Mouse (Mus musculus) midbrain, embryonic 13.5 days (tissue): ENCODE data around the gene Flt3. TPM values are rescaled to one million over a fixed set of nuclear protein-coding genes. Genes with fewer than 3 reads are reported as not detected.
A peak's percentile ranks its signal among the peaks of the same experiment; 100 is the strongest.

Experiments
- ATAC-seq: fragments of 200-750 bp; cut with Nextera tagmentation; 2 replicates; pipeline ENCODE4 v1.8.0; 2017; ENCODE audit warnings: mild to moderate bottlenecking, moderate TSS enrichment, moderate library complexity
- H3K27ac ChIP-seq: fragments of 300-500 bp; sonication (generic); 2 replicates; pipeline ENCODE4 v1.5.1; 2015; ENCODE audit warnings: inconsistent platforms, mild to moderate bottlenecking, moderate library complexity
- H3K27me3 ChIP-seq: fragments of 300-500 bp; sonication (generic); 2 replicates; pipeline ENCODE4 v1.6.1; 2015; ENCODE audit warnings: mild to moderate bottlenecking, inconsistent platforms
- H3K36me3 ChIP-seq: fragments of 300-500 bp; sonication (generic); 2 replicates; pipeline ENCODE4 v1.6.1; 2015; ENCODE audit warnings: mild to moderate bottlenecking, inconsistent platforms
- H3K4me1 ChIP-seq: fragments of 300-500 bp; sonication (generic); replicated peaks from 2 replicates; pipeline ENCODE4 v1.6.1; 2015; ENCODE audit warnings: inconsistent platforms
- H3K4me2 ChIP-seq: fragments of 300-500 bp; sonication (generic); replicated peaks from 2 replicates; pipeline ENCODE4 v1.6.1; 2015; ENCODE audit warnings: moderate library complexity, mild to moderate bottlenecking, inconsistent platforms
- H3K4me3 ChIP-seq: fragments of 300-500 bp; sonication (generic); replicated peaks from 2 replicates; pipeline ENCODE4 v1.5.1; 2015; ENCODE audit warnings: mild to moderate bottlenecking, inconsistent platforms
- H3K9ac ChIP-seq: fragments of 300-500 bp; sonication (generic); replicated peaks from 2 replicates; pipeline ENCODE4 v1.6.1; 2015; ENCODE audit warnings: mild to moderate bottlenecking, inconsistent platforms
- H3K9me3 ChIP-seq: fragments of 300-500 bp; sonication (generic); 2 replicates; pipeline ENCODE4 v1.6.1; 2016; ENCODE audit warnings: mild to moderate bottlenecking, inconsistent platforms
- WGBS: fragments of 180-500 bp; shearing (Covaris S2); methylation state at CpG from one replicate; pipeline ENCODE4 v1.1.7; 2015; 5-methylcytosine and 5-hydroxymethylcytosine counted together
- polyA plus RNA-seq: library from polyadenylated mRNA; unstranded; fragments of >200 nt; fragmentation: Nextera tagmentation; extraction: Ambion mirVana; gene quantifications from 2 replicates; pipeline ENCODE4 v1.2.1, GENCODE M21; 2015

Flt3 gene
- polyA plus RNA-seq, 1 experiment from 2014 or later: 0.09 TPM

DNA sequence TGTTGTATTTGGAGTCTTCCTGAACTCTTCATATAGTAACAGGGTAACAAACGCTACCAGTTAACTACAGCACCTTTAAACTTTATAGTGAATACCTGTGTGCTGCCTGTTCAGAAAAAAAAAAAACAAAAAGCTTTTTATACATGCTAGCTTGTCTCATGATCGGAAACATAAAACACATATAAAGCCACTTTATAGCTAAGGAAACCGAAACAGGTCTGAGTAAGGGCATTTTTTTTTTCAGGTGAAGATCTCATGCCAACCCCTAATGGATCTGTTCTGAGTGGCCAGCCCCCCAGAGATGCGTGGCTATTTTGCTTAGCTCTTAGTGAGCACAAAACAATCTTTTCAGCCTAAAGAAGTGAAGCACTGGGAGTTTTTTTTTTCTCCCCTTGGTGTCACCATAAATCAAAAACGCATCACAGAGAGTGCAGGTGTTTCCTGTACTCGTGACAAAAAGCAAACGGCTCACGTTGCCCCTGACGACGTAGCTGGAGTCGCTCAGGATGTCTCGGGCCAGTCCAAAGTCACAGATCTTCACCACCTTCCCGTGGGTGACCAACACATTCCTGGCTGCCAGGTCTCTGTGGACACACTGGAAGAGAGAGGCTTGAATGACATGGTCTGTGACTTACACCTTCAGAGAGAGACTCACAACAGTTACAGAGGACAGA, 59.4 kb downstream of the Flt3 start:
- H3K9me3 ChIP-seq: no peaks in the 10 kb centered on the region
- WGBS: 81% methylated on average over 13 of the region's 13 CpGs
- H3K27ac ChIP-seq: no peak overlapping the region
- H3K27me3 ChIP-seq: no peaks in the 10 kb centered on the region
- no peaks in the 10 kb centered on the region for H3K36me3 ChIP-seq
- H3K4me2 ChIP-seq: no peak overlapping the region
- no peak for ATAC-seq
- no peak overlapping the region for H3K4me3 ChIP-seq
- no peak overlapping the region for H3K9ac ChIP-seq
- no peaks in the 10 kb centered on the region for H3K4me1 ChIP-seq

GRCm38 (mm10) chr5:147339560-147339959, 60.7 kb downstream of the Flt3 start:
- Histone ChIP-seq H3K4me2 (no peak overlapping the region), H3K36me3 (no peaks in the 10 kb centered on the region), H3K4me3 (no peak overlapping the region), H3K27me3 (no peaks in the 10 kb centered on the region), H3K4me1 (no peaks in the 10 kb centered on the region), H3K9ac (no peak overlapping the region), H3K9me3 (no peaks in the 10 kb centered on the region), H3K27ac (no peak overlapping the region)
- 90% methylated on average over 11 of the region's 11 CpGs for WGBS
- no peak for ATAC-seq

GRCm38 (mm10) chr5:147338967-147339366, 61.3 kb downstream of the Flt3 start:
- Histone ChIP-seq H3K9me3 (no peaks in the 10 kb centered on the region), H3K4me3 (no peak overlapping the region), H3K36me3 (no peaks in the 10 kb centered on the region), H3K4me1 (no peaks in the 10 kb centered on the region), H3K27me3 (no peaks in the 10 kb centered on the region), H3K27ac (no peak overlapping the region), H3K9ac (no peak overlapping the region), H3K4me2 (no peak overlapping the region)
- 54% methylated on average over 9 of the region's 9 CpGs for WGBS
- ATAC-seq: no peak

DNA sequence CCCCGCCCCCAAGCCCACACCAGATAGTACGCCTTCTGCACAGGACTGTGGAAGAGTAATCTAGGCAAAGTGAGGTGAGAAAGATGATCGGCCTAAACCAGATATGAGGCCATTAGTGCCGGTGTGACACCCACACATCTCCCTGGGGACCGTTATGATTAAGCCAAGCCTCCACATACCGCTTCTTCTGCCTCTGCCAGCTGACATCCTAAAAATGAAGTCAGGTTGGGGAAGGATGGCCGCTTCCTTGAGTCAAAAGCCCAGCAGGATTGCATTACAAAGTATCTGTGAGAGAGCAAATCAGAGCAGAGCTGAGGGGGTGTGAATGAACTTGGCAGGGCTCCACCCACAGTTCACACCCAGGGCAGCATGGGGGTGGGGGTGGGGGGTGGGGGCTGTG, 67.6 kb downstream of the Flt3 start:
- no peak for ATAC-seq
- Histone ChIP-seq H3K4me3 (no peak overlapping the region), H3K4me1 (no peaks in the 10 kb centered on the region), H3K4me2 (no peak overlapping the region), H3K9ac (no peak overlapping the region), H3K27me3 (no peaks in the 10 kb centered on the region; the same call in 1 of the 2 replicates), H3K27ac (no peak overlapping the region), H3K9me3 (no peaks in the 10 kb centered on the region), H3K36me3 (no peaks in the 10 kb centered on the region)
- WGBS: 55% methylated on average over 7 of the region's 7 CpGs

- Histone ChIP-seq H3K9me3 (no peaks in the 10 kb centered on the region), H3K27me3 (no peaks in the 10 kb centered on the region; the same call in 1 of the 2 replicates), H3K4me2 (no peak overlapping the region), H3K4me3 (no peak overlapping the region), H3K27ac (no peak overlapping the region), H3K9ac (no peak overlapping the region), H3K4me1 (no peaks in the 10 kb centered on the region), H3K36me3 (no peaks in the 10 kb centered on the region)
- ATAC-seq: no peak
- 42% methylated on average over 2 of the region's 2 CpGs for WGBS
Observed at GRCm38 (mm10) chr5:147331547-147331946, 68.7 kb downstream of the Flt3 start.

- WGBS: 86% methylated on average over 11 of the region's 11 CpGs
- Histone ChIP-seq H3K36me3 (no peaks in the 10 kb centered on the region), H3K4me2 (no peak overlapping the region), H3K9ac (no peak overlapping the region; the same call in 1 of the 2 replicates), H3K4me3 (no peak overlapping the region), H3K27ac (no peak overlapping the region), H3K9me3 (no peaks in the 10 kb centered on the region), H3K27me3 (peaks cover 5% of the 10 kb centered on the region; the same call in 1 of the 2 replicates), H3K4me1 (no peaks in the 10 kb centered on the region)
- ATAC-seq: no peak
Observed at GRCm38 (mm10) chr5:147329946-147330345, 70.3 kb downstream of the Flt3 start.

- H3K27ac ChIP-seq: no peak overlapping the region
- 89% methylated on average over 5 of the region's 5 CpGs for whole genome bisulfite sequencing
- H3K4me1 ChIP-seq: no peaks in the 10 kb centered on the region
- H3K4me3 ChIP-seq: no peak overlapping the region
- no peak overlapping the region for H3K4me2 ChIP-seq
- no peak overlapping the region for H3K9ac ChIP-seq
- ATAC-seq: no peak
- peaks cover 12% of the 10 kb centered on the region for H3K27me3 ChIP-seq
- H3K36me3 ChIP-seq: no peaks in the 10 kb centered on the region
- H3K9me3 ChIP-seq: no peaks in the 10 kb centered on the region
Observed at GRCm38 (mm10) chr5:147327636-147328035, 72.7 kb downstream of the Flt3 start.

DNA sequence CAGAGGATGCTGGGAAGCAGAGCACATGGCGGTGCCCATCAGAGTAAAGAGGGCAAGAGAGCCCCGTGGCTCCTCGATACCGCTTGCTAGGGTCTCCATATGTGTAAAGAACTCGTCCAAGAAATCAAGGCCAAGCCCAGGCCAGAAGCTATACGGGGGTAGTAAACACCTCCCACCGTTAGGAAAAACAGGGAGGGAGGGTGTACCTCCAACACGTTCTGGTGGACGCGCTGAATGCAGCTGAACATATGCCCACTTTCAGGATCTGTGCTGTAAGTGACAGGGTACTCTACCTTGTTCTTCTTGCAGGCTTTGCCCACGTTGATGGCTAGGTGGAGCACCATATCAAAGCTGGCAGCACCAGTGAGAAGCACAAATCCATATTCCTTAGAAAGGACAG, 74.4 kb downstream of the Flt3 start:
- H3K4me2 ChIP-seq: no peak overlapping the region
- H3K27me3 ChIP-seq: peaks cover 29% of the 10 kb centered on the region
- H3K27ac ChIP-seq: no peak overlapping the region
- no peak overlapping the region for H3K4me3 ChIP-seq
- WGBS: 77% methylated on average over 11 of the region's 11 CpGs
- H3K4me1 ChIP-seq: no peaks in the 10 kb centered on the region
- H3K9ac ChIP-seq: no peak overlapping the region
- no peak for ATAC-seq
- H3K36me3 ChIP-seq: no peaks in the 10 kb centered on the region
- H3K9me3 ChIP-seq: no peaks in the 10 kb centered on the region

DNA sequence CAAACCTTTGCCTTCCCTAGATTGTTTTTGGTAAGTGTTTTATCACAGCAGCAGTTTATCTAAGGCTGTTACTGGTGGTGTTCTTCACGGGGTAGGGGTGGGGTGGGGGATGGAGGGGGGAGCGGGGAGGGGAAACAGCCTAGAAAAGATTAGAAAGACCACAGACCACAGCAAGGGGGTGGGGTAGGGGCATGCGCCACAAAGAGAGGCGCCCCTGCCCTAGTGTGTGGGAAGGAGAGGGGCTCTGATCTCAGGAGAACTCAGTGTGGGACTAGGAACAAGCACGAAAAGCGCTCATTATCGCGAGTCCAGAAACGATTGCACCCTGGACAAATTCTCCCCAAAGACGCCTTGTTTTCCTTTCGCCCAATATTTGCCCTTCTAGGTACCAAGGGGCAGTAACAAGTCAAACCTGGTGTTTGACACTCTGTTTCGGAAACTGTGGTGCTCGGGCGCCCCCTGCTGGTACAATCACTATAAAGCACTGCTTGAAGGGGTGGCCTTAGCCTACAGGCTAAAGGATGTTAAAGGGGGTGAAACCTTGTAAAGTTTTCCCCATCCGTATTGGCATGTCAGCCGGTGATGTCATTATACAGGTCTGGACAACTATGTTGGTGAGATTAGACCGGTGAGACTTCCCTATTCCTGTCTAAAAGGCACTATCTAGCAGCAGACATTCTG, 76.9 kb downstream of the Flt3 start:
- H3K27ac ChIP-seq: no peak overlapping the region
- no peak overlapping the region for H3K9ac ChIP-seq
- H3K36me3 ChIP-seq: no peaks in the 10 kb centered on the region
- 0 out of 2 replicates have a peak, but pooled peaks have one; percentile 44 for ATAC-seq
- peaks cover 51% of the 10 kb centered on the region for H3K27me3 ChIP-seq
- 22% methylated on average over 17 of the region's 17 CpGs for WGBS
- H3K4me3 ChIP-seq: no peak overlapping the region
- H3K4me1 ChIP-seq: no peaks in the 10 kb centered on the region
- no peak overlapping the region for H3K4me2 ChIP-seq
- no peaks in the 10 kb centered on the region for H3K9me3 ChIP-seq

- peaks cover 63% of the 10 kb centered on the region for H3K27me3 ChIP-seq
- H3K4me1 ChIP-seq: no peaks in the 10 kb centered on the region
- no peak within 1 kb of the TSS for H3K4me2 ChIP-seq
- no peak within 1 kb of the TSS for H3K9ac ChIP-seq
- 71% methylated on average over 8 of the region's 8 CpGs for WGBS
- H3K4me3 ChIP-seq: no peak within 1 kb of the TSS
- no peak for ATAC-seq
- H3K27ac ChIP-seq: no peak within 1 kb of the TSS
- H3K9me3 ChIP-seq: no peaks in the 10 kb centered on the region
- no peaks in the 10 kb centered on the region for H3K36me3 ChIP-seq
Observed at GRCm38 (mm10) chr5:147322183-147322582, 78.1 kb downstream of the Flt3 start, which contains the start of gene Urad. Urad (minus strand) TSS chr5:147322440.

DNA sequence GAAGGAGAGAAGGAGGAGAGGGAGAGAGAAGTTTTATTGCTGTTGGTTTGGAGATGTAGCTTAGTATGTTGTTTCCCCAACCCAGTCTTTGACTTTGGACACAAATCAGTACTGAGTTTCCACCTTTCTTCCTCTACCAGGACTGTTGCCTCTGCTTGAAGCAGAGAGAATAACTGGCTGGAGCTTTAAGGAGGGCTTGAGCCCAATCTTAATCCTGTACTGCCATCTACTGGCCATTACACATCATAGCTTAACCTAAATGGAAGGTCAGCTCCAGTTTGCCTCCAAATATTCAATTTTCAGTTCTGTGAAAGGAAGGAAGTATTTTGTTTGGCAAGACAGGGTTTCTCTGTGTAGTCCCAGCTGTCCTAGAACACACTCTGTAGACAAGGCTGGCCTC, 80.6 kb downstream of the Flt3 start:
- no peaks in the 10 kb centered on the region for H3K36me3 ChIP-seq
- H3K4me1 ChIP-seq: peaks cover 7% of the 10 kb centered on the region; the same call in 1 of the 2 replicates
- H3K9me3 ChIP-seq: no peaks in the 10 kb centered on the region
- no peak overlapping the region for H3K27ac ChIP-seq
- peak; percentile 67 for ATAC-seq
- H3K4me3 ChIP-seq: no peak overlapping the region
- no peak overlapping the region for H3K9ac ChIP-seq
- no peak overlapping the region for H3K4me2 ChIP-seq
- peaks cover 83% of the 10 kb centered on the region for H3K27me3 ChIP-seq

DNA sequence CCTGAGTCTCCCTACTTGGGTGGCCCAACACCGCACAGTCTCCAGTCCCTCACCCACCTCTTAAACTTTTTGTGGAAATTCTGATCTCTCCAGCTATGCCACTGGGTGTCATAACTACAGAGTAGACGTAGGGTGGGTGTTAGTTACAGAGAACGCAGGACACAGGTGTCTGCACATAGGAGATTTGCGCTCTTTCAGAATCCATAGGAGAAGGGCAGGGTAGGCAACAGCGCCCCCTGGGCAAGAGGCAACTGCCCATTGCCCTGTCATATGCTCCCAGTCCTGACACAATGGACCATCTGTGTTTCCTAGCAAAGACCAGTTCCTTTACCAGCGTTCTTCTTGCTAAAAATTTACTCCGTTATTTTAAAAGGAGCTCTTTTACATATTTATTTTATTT, 82.3 kb downstream of the Flt3 start:
- H3K4me3 ChIP-seq: no peak overlapping the region
- no peaks in the 10 kb centered on the region for H3K36me3 ChIP-seq
- no peak overlapping the region for H3K4me2 ChIP-seq
- ATAC-seq: no peak
- H3K27me3 ChIP-seq: peaks cover 97% of the 10 kb centered on the region
- H3K27ac ChIP-seq: no peak overlapping the region
- H3K9me3 ChIP-seq: no peaks in the 10 kb centered on the region
- 17% methylated on average over 7 of the region's 7 CpGs for WGBS
- H3K9ac ChIP-seq: no peak overlapping the region
- peaks cover 7% of the 10 kb centered on the region; the same call in 1 of the 2 replicates for H3K4me1 ChIP-seq
